Mouse (Mus musculus): Measurements from ENCODE around the gene Gm45711. TPM values are rescaled to one million over a fixed set of nuclear protein-coding genes. Genes with fewer than 3 reads are reported as not detected.

The Gm45711 gene
- polyA plus RNA-seq (2017; shearing (Covaris generic)) = not detected

DNA sequence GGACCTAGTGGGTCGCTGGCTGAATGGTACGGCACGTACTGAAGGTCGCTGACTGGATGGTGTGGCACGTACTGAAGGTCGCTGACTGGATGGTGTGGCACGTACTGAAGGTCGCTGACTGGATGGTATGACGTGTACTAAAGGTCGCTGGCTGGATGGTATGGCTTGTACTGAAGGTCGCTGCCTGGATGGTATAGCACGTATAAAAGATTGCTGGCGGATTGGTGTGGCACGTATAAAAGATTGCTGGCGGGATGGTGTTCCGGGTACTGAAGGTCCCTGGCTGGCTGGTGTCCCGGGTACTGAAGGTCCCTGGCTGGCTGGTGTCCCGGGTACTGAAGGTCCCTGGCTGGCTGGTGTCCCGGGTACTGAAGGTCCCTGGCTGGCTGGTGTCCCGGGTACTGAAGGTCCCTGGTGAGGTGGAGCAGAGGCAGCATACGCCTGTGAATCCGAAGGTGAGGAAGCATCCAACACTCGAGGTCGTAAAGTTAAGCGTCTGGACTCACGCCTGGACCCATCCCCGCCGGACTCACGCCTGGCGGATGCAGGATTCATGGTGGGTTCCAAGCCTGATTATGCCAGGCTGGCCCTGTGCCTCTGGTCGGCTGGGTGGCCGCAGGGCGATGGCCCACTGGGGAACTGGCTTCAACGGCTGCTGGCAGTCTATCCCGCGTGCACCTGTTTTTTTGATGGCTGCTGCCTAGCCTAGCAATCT lies at the start of gene Gm45711, which contains the start of gene Cmtm1:
Gene Gm45711, minus strand, starts transcription at position 641 of the 715 bp plus-strand sequence.
Gene Cmtm1, minus strand, starts transcription at position 705 of the 715 bp plus-strand sequence.

DNA sequence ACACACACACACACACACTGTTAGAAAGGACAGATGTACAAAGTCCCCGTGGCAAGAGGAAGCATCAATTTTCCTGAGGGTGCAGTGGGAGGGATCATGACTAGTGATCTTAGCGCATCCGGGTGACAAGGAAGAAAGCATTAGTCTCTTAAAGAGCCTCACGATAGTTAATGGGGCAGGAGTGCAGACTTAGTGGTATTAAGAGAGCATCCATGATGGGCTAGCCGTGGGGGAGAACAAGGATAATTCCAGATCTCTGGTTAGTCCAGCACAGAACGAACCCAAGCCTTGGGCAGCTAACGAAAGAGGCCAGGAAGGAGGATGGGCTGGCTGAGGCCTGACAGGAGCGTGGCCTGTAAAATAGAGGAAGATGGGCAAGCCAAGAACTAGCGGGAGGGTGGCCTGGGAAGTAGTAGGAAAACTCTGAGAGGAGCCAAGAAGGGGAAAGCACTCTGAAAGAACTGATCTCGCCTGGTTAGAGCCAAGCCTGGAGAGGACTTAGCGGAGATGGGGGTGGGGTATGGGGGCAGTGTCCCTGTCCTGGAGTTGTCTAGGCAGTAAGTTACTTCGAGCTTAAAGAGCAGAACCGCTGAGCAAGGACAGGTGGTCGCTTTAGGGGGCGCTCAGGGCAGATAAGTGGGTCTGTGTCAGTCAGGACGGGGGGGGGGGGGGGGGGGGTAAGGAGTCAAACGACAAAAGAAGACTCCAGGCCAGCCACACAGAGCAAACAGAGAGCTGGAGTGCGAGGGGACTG lies 29.5 kb upstream of the Gm45711 start, which contains the start of gene Cmtm3:
Gene Cmtm3, plus strand, starts transcription at position 182 of the 754 bp plus-strand sequence.

DNA sequence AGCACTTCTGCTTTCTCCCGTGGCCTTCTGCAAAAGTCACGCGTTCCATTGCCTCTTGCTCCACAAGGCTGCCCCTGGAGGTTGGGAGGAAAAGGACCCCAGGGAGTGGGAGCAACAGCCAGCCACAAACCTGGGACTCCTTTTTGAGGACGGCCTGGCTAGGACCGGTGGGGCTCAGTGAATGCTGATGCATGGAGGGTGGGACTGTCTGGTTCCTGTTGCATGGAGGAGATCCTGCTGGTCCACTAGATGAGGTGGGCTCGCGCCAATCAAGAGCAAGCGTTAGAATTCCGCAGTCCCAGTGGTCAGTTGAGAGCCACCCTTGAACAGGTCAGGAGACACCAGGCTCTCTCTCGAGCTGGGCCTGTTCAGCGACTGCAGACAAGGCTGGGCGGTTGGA lies 12.0 kb upstream of the Gm45711 start, which contains the start of gene Cmtm2b:
Gene Cmtm2b, plus strand, starts transcription at position 301 of the 400 bp plus-strand sequence.

DNA sequence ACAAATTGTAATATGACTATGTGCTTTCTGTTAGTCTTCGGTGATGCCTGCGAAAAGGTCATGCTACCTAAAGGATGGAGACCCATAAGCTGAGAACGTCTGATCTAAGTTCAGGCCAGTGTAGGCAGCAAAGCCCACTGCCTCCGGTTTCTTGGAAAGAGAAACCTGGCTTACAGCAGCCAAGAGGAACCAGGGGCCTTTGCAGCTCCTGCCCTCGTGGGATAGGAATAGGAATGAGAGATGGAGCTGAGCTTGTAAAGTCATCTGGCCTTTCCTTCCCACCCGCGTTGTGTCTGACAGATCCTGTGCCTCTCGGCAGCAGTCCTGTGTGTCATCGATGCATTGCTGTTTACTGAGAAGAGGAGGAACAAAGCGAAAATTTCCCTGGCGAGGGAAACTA lies 11.4 kb upstream of the Gm45711 start, which contains the start of gene Gm11020:
Gene Gm11020, plus strand, starts transcription at position 301 of the 400 bp plus-strand sequence.

DNA sequence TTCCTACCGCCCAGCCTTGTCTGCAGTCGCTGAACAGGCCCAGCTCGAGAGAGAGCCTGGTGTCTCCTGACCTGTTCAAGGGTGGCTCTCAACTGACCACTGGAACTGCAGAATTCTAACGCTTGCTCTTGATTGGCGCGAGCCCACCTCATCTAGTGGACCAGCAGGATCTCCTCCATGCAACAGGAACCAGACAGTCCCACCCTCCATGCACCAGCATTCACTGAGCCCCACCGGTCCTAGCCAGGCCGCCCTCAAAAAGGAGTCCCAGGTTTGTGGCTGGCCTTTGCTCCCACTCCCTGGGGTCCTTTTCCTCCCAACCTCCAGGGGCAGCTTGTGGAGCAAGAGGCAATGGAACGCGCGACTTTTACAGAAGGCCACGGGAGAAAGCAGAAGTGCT lies 16.8 kb downstream of the Gm45711 start, which contains the start of gene Cmtm2a:
Gene Cmtm2a, minus strand, starts transcription at position 101 of the 400 bp plus-strand sequence.

DNA sequence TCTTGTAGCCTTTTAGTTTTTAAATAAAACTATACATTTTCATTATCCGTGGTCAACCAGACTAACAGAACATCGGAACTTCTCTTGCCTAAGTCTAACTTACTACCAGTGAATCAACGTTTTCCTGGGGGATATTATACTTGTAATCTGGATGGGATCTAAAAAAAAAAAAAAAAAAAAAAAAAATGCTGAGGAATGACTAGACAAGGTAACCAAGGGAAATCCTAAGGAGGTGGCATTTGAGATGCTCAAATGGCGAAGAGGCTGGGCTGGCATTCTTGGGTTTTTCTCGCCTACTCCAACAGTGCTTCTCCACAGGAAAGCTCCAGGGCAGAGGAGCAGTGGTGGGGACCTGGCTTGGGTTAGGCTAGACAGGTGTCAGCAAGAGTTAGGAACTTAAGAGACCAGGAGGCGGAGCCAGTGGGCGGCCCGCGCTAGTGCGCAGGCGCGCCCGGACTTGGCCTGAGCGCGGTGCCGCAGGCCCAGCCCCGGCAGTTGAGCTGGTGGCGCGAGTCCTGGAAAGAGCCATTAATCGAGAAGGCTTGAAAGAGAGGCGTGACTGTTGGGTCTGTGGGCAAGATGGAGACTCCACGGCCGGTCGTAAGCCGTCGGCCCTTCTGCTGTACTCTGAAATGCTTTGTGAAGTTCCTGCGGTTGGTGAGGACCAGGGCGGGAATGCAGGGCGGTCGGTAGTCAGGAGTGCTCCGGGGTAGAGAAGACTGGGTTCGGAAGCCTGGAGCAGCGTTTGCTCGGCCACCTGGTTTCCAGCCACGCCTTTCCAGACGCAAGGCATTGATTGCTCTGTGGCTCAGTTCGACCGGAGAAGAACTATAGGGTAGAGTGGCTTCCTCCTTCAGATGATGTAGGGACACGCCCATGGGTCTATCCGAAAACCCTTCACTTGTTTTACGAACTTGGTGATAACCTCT lies 59.2 kb downstream of the Gm45711 start, which contains the start of gene Cklf:
Gene Cklf, plus strand, starts transcription at position 423 of the 929 bp plus-strand sequence.

DNA sequence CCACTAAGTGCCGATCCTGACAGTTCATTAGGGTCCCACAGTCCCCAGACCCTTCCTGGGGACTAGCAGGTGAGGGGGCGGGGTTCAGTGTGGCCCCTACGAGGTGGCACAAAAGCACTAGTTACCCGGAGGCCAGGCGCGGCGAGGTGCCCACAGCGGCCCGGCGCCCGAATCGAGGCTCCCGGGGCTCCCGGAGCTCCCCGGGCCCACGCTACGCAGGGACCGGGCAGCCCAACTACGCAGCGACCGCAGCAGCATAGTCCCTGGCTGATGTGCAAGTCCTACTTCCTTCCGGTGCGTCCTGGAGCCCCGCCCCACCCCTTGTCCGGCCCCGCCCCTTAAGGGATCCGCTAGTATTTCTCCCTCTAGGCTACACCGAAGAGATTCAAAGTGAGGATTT lies 61.6 kb downstream of the Gm45711 start, which contains the start of gene Tk2:
Gene Tk2, minus strand, starts transcription at position 283 of the 400 bp plus-strand sequence.

Other genes starting within 250 kb of the Gm45711 start
- not detected for gene Cdh5, start 208.5 kb downstream of the Gm45711 start, polyA plus RNA-seq (2017; shearing (Covaris generic))
- gene Bean1, start 139.6 kb downstream of the Gm45711 start, polyA plus RNA-seq (2017; shearing (Covaris generic)) = not detected
- 56.7 TPM for gene Tk2, start 61.5 kb downstream of the Gm45711 start, polyA plus RNA-seq (2017; shearing (Covaris generic))
- 85.0 TPM for gene Cklf, start 59.2 kb downstream of the Gm45711 start, polyA plus RNA-seq (2017; shearing (Covaris generic))
- gene Cmtm2a, start 16.9 kb downstream of the Gm45711 start, polyA plus RNA-seq (2017; shearing (Covaris generic)) = not detected
- not detected for gene Cmtm1, start 64 bp upstream of the Gm45711 start, polyA plus RNA-seq (2017; shearing (Covaris generic))
- not detected for gene Gm11020, start 11.5 kb upstream of the Gm45711 start, polyA plus RNA-seq (2017; shearing (Covaris generic))
- gene Cmtm2b, start 12.1 kb upstream of the Gm45711 start, polyA plus RNA-seq (2017; shearing (Covaris generic)) = not detected
- 8.7 TPM for gene Cmtm3, start 29.3 kb upstream of the Gm45711 start, polyA plus RNA-seq (2017; shearing (Covaris generic))
- 1.3 TPM for gene Cmtm4, start 85.7 kb upstream of the Gm45711 start, polyA plus RNA-seq (2017; shearing (Covaris generic))
- gene Dync1li2, start 133.0 kb upstream of the Gm45711 start, polyA plus RNA-seq (2017; shearing (Covaris generic)) = 39.5 TPM
- not detected for gene Terb1, start 199.8 kb upstream of the Gm45711 start, polyA plus RNA-seq (2017; shearing (Covaris generic))
- gene Nae1, start 224.6 kb upstream of the Gm45711 start, polyA plus RNA-seq (2017; shearing (Covaris generic)) = 71.6 TPM
- gene Car7, start 224.6 kb upstream of the Gm45711 start, polyA plus RNA-seq (2017; shearing (Covaris generic)) = 2.9 TPM

All from effector memory CD4-positive, alpha-beta T cell, adult 5 months (primary cell).